Mouse (Mus musculus) hindbrain, embryonic 13.5 days (tissue): ENCODE data around the gene Klhl31. TPM values are rescaled to one million over a fixed set of nuclear protein-coding genes. Genes with fewer than 3 reads are reported as not detected.

ENCODE experiments used
- ATAC-seq: fragments of 200-750 bp; cut with Nextera tagmentation; 2 replicates; pipeline ENCODE4 v1.8.0; 2017; ENCODE audit warnings: moderate TSS enrichment; ENCODE audit not compliant: low FRiP score
- H3K27ac ChIP-seq: fragments of 300-500 bp; sonication (generic); 2 replicates; pipeline ENCODE4 v1.5.1; 2015; ENCODE audit warnings: inconsistent platforms, mild to moderate bottlenecking, moderate library complexity
- H3K27me3 ChIP-seq: fragments of 300-500 bp; sonication (generic); 2 replicates; pipeline ENCODE4 v1.6.1; 2015; ENCODE audit warnings: mild to moderate bottlenecking, inconsistent platforms
- H3K36me3 ChIP-seq: fragments of 300-500 bp; sonication (generic); 2 replicates; pipeline ENCODE4 v1.6.1; 2015; ENCODE audit warnings: mild to moderate bottlenecking, inconsistent platforms
- H3K4me1 ChIP-seq: fragments of 300-500 bp; sonication (generic); replicated peaks from 2 replicates; pipeline ENCODE4 v1.6.1; 2015; ENCODE audit warnings: inconsistent platforms
- H3K4me2 ChIP-seq: fragments of 300-500 bp; sonication (generic); 2 replicates; pipeline ENCODE4 v1.6.1; 2015; ENCODE audit warnings: inconsistent platforms, mild to moderate bottlenecking, moderate library complexity
- H3K4me3 ChIP-seq: fragments of 300-500 bp; sonication (generic); 2 replicates; pipeline ENCODE4 v1.5.1; 2015; ENCODE audit warnings: mild to moderate bottlenecking, inconsistent platforms
- H3K9ac ChIP-seq: fragments of 300-500 bp; sonication (generic); 2 replicates; pipeline ENCODE4 v1.6.1; 2015; ENCODE audit warnings: mild to moderate bottlenecking, inconsistent platforms
- H3K9me3 ChIP-seq: fragments of 300-500 bp; sonication (generic); 2 replicates; pipeline ENCODE4 v1.6.1; 2016; ENCODE audit warnings: inconsistent platforms
- WGBS: fragments of 180-500 bp; shearing (Covaris S2); methylation state at CpG from one replicate; pipeline ENCODE4 v1.1.7; 2015; 5-methylcytosine and 5-hydroxymethylcytosine counted together
- polyA plus RNA-seq: library from polyadenylated mRNA; unstranded; fragments of >200 nt; fragmentation: Nextera tagmentation; extraction: Ambion mirVana; gene quantifications from 2 replicates; pipeline ENCODE4 v1.2.1, GENCODE M21; 2015

Gene Klhl31
- polyA plus RNA-seq, 1 experiment from 2014 or later: 0.48 TPM

DNA sequence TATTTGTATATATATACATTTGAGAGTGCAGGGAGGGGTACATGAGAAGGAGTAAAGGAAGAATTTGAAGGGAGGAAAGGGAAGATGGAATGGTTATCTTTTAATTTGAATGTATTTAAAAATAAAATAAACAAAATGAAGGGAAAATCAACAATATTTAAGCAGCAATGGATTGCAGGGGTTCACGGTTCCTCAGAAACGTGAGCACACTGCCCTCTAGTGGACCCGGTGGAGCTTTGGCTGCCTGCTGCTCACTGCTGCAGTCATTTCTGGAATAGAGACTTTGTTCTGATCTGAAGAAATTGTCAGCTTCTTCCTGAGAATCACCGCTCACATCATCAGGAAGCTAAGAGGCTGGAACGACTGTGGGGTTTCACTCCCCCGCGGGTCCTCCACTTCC lies 28.5 kb upstream of the Klhl31 start:
- Histone ChIP-seq H3K4me2 (no peak overlapping the region), H3K4me3 (no peak overlapping the region), H3K27ac (no peak overlapping the region), H3K9me3 (no peaks in the 10 kb centered on the region), H3K36me3 (no peaks in the 10 kb centered on the region), H3K4me1 (no peaks in the 10 kb centered on the region), H3K27me3 (no peaks in the 10 kb centered on the region), H3K9ac (no peak overlapping the region)
- WGBS: 43% methylated on average over 7 of the region's 7 CpGs
- ATAC-seq: no peak

DNA sequence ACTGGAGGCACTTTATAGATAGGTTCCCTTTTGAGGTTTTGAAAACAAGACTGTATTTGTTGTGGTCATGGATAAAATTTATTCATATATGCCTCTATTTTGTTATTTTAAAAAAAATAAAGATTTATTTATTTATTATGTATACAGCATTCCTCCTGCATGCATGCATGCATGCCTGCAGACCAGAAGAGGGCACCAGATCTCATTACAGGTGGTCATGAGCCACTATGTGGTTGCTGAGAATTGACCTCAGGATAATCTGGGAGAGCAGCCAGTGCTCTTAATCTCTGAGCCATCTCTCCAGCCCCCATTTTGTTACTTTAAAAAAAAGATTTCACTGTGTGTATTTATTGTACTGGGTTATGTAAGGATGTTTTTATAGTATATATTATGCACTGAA lies 25.5 kb upstream of the Klhl31 start:
- no peaks in the 10 kb centered on the region for H3K36me3 ChIP-seq
- no peak overlapping the region for H3K4me3 ChIP-seq
- ATAC-seq: no peak
- H3K27me3 ChIP-seq: no peaks in the 10 kb centered on the region
- no peak overlapping the region for H3K27ac ChIP-seq
- H3K9me3 ChIP-seq: no peaks in the 10 kb centered on the region; the same call in 1 of the 2 replicates
- no peak overlapping the region for H3K4me2 ChIP-seq
- no peaks in the 10 kb centered on the region for H3K4me1 ChIP-seq
- no peak overlapping the region for H3K9ac ChIP-seq

DNA sequence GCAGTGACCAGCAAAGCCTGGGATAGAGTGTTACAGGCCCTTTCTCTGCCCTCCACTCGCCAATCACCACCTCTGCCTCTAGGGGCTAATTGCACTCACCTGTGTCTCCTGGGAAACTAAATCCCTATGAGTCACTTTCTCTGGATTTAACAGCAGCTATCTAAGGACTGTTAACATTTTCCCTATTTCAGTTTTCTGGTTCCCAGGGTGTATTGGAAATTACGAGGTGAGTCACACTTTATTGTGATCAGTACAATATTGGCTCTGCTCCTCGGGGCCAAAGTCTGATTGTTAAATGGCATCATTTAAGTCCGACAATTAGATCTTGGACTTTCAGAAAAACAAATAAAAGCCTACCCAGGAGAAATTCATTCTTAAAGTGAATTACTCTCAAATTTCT lies 24.0 kb upstream of the Klhl31 start:
- Histone ChIP-seq H3K4me1 (no peaks in the 10 kb centered on the region), H3K9me3 (no peaks in the 10 kb centered on the region; the same call in 1 of the 2 replicates), H3K27ac (no peak overlapping the region), H3K4me3 (no peak overlapping the region), H3K36me3 (no peaks in the 10 kb centered on the region), H3K27me3 (no peaks in the 10 kb centered on the region), H3K9ac (no peak overlapping the region), H3K4me2 (no peak overlapping the region)
- WGBS: 84% methylated on average over 4 of the region's 4 CpGs
- ATAC-seq: no peak

DNA sequence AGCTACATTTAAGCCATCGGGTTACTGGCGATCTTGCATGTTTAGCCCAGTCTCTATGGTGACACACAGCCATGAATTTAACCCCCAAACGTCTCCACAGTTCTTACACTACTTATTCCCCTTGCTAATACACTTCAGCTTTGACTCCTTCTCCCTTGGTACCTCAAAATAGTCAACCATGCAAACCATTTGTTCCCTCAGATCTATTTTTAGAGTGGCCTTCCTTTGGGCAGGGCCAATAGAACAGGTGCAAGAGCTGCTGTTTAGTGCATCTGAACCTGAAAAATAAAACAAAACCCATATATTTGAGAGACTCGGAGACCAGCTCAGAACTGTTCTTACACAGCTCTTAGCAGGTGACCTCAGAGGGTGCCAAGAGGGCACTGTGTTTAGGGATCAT lies 20.4 kb upstream of the Klhl31 start:
- Histone ChIP-seq H3K4me1 (no peaks in the 10 kb centered on the region), H3K4me2 (no peak overlapping the region), H3K9me3 (no peaks in the 10 kb centered on the region; the same call in 1 of the 2 replicates), H3K36me3 (no peaks in the 10 kb centered on the region), H3K27me3 (no peaks in the 10 kb centered on the region), H3K9ac (no peak overlapping the region), H3K4me3 (no peak overlapping the region), H3K27ac (no peak overlapping the region)
- ATAC-seq: no peak
- WGBS: 61% methylated on average over 4 of the region's 4 CpGs

DNA sequence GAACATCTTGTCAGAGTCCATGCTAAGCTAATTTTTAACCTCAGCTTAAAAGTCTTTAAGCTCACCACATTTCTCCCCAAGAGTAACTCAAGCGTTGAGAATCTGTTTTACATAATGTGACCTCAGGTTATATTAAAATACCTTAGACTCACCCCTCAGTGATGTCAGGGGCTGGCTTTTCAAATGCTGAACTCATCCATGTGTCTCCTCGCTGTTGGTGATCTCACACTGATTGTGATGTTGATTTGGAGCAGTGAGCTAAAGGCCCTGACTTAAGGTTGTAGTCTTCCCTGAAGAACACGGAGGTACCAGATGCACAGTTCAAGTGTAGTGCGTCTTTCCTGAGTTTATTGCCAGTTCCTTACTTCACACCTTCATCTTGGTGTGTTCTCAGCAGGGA lies 19.5 kb upstream of the Klhl31 start:
- Histone ChIP-seq H3K27ac (no peak overlapping the region), H3K9me3 (no peaks in the 10 kb centered on the region; the same call in 1 of the 2 replicates), H3K27me3 (no peaks in the 10 kb centered on the region), H3K9ac (no peak overlapping the region), H3K36me3 (no peaks in the 10 kb centered on the region), H3K4me1 (no peaks in the 10 kb centered on the region), H3K4me3 (no peak overlapping the region), H3K4me2 (no peak overlapping the region)
- WGBS: 47% methylated on average over 4 of the region's 4 CpGs
- ATAC-seq: no peak

DNA sequence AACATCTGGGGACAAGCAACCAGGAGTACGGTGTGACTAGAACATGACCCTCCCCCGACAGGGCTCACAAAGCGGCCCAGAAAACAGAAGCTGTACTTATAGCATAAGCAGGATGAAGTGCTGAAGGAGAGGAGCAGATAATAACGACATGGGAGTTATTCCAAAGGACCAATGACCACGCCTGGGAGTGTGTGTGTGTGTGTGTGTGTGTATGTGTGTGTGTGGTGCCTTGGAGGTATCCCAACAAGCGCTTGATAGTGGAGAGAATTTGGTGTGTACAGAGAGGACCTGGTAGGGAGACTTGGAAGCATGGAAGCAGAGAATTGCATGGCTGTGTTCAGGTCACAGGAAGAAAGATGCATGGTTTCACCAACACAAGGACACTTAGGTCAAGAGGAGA lies 18.5 kb upstream of the Klhl31 start:
- H3K4me2 ChIP-seq: no peak overlapping the region
- H3K9me3 ChIP-seq: no peaks in the 10 kb centered on the region; the same call in 1 of the 2 replicates
- H3K27me3 ChIP-seq: no peaks in the 10 kb centered on the region
- no peak overlapping the region for H3K4me3 ChIP-seq
- H3K27ac ChIP-seq: no peak overlapping the region
- H3K9ac ChIP-seq: no peak overlapping the region
- no peaks in the 10 kb centered on the region for H3K4me1 ChIP-seq
- ATAC-seq: no peak
- no peaks in the 10 kb centered on the region for H3K36me3 ChIP-seq
- WGBS: 85% methylated on average over 6 of the region's 6 CpGs

DNA sequence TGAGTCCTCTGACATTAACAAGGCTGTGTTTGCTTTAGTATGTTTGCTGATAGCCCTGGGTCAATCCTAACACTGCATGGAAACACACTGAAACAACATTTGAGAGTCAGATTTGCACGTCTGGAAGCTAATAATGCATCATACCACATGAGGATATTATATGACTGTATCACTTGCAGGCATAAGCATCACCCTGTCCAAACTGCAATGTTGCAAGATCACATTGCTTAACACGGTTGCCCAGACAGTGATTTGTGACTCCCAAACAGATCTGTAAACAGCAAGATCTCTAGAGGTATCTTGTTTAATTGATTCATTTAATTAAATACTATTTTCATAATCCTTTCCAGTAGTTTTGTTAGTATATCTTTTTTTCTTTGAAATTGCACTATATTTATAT lies 17.9 kb upstream of the Klhl31 start:
- Histone ChIP-seq H3K27me3 (no peaks in the 10 kb centered on the region), H3K9me3 (no peaks in the 10 kb centered on the region; the same call in 1 of the 2 replicates), H3K27ac (no peak overlapping the region), H3K9ac (no peak overlapping the region), H3K4me2 (no peak overlapping the region), H3K4me1 (no peaks in the 10 kb centered on the region), H3K4me3 (no peak overlapping the region), H3K36me3 (no peaks in the 10 kb centered on the region)
- 78% methylated on average over 2 of the region's 2 CpGs for WGBS
- no peak for ATAC-seq

DNA sequence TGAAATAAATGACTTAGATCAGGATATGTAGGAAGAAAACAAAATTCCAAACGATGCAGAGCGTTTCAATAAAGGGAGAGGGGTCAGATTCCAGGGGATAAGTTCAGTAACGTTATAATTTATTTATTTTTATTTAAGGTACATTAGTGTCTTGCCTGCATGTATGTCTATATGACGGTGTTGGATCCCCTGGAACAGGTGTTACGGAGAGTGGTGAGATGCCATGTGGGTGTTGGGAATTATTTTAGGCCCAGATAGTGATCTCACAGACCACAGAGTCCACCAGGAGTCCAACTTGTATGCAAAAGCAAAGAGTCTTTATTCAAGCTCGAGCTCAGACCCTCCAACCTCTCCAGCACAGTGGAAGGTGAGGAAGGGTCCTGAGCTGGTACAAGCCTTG lies 16.2 kb upstream of the Klhl31 start:
- 80% methylated on average over 6 of the region's 6 CpGs for WGBS
- H3K4me2 ChIP-seq: no peak overlapping the region
- H3K4me3 ChIP-seq: no peak overlapping the region
- no peaks in the 10 kb centered on the region for H3K9me3 ChIP-seq
- no peak for ATAC-seq
- no peak overlapping the region for H3K9ac ChIP-seq
- H3K27me3 ChIP-seq: no peaks in the 10 kb centered on the region
- H3K27ac ChIP-seq: no peak overlapping the region
- H3K4me1 ChIP-seq: no peaks in the 10 kb centered on the region
- no peaks in the 10 kb centered on the region for H3K36me3 ChIP-seq

DNA sequence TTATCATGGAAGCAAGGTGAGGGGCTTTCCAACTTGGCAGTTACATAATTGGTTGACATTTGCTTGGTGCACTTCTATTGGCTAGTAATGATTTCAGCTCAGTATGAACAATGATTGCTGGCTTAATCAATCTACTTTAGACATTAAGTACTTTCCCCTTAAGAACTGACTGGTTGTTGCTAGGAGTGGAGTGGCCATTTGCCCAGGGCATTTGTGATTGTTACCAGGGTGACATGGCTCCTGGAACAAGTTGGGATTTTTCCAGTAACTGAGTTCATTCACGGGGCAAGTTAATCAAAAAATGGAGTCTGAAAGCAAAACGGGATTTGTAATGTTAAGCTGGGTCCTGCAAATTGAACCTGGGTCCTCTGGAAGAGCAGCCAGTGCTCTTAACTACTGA lies 15.8 kb upstream of the Klhl31 start:
- Histone ChIP-seq H3K9ac (no peak overlapping the region), H3K27ac (no peak overlapping the region), H3K27me3 (no peaks in the 10 kb centered on the region), H3K4me3 (no peak overlapping the region), H3K9me3 (no peaks in the 10 kb centered on the region), H3K36me3 (no peaks in the 10 kb centered on the region), H3K4me2 (no peak overlapping the region), H3K4me1 (no peaks in the 10 kb centered on the region)
- no peak for ATAC-seq
- WGBS: 50% methylated on average over 2 of the region's 2 CpGs

DNA sequence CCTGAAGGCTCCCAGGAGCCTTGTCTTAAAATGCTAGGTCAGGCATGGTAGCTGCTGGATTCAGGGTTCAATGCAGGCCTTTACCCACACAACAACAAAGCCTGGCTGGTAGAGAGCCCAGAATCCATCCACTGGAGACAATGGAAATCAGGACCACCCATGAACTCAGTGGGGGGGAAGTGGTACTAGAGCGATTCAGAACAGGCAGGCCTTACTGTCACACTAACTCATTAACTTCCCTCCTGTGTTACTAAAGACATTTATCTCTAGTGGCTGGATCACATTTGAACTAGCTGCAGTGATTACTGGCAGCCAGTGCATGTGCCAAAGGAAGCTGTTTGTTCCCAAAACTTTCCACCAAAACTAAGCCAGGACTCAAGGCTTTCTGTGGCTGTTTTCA lies 13.4 kb upstream of the Klhl31 start:
- ATAC-seq: no peak
- no peaks in the 10 kb centered on the region for H3K27me3 ChIP-seq
- no peaks in the 10 kb centered on the region for H3K9me3 ChIP-seq
- H3K9ac ChIP-seq: no peak overlapping the region
- H3K36me3 ChIP-seq: no peaks in the 10 kb centered on the region
- H3K4me2 ChIP-seq: no peak overlapping the region
- H3K4me3 ChIP-seq: no peak overlapping the region
- 10% methylated on average over 1 of the region's 1 CpGs for WGBS
- H3K4me1 ChIP-seq: no peaks in the 10 kb centered on the region
- H3K27ac ChIP-seq: no peak overlapping the region

DNA sequence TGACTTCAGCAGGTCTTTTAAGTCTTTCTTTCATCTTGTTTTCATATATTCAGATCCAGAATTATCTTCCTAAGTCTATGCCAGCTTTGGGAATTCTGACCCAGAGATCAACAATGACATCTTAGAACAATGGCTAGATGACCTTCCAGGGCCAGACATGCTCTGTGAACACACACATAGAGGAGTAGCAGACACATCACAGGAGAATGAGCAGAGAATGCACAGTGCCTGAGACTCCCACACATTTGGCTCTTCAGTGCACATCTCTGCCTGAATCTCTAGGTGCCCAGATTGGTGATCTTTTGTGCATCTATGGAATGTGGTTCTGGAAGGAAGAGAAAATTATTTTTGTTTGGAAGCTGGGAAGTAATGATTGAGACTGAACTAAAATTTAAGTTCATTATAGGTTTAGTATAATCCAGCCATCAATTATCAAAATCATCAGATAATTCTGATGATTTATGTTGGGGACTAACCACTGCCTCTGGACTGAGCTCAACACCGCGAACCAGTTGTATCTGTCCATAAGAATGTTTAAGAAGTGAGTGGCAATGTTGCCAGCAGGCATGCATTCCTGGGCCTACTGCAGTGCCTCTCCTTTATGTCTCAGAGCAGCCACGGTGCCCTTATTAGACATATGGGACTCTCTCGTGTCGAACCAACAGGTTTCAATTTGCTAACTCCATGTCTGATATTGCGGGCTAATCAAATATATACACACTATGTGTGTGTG lies 12.8 kb upstream of the Klhl31 start:
- 86% methylated on average over 6 of the region's 6 CpGs for WGBS

DNA sequence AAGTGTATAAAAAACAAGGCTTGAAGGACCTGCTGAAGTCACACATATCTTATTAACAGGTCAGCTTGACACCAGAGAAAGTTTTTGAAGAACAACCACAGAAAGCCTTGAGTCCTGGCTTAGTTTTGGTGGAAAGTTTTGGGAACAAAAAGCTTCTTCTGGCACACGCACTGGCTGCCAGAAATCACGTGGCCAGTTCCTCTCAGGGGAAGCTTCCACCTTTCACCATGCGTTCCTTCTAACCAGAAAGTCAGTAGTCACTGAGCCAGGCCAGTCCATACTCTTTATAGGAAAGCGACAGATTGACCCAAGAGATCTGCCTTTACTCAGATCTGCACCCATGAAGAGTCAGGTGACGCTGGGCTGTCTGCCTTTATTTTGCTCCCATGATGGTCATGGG lies 12.1 kb upstream of the Klhl31 start:
- H3K36me3 ChIP-seq: no peaks in the 10 kb centered on the region
- no peak overlapping the region for H3K27ac ChIP-seq
- H3K9me3 ChIP-seq: no peaks in the 10 kb centered on the region
- WGBS: 90% methylated on average over 5 of the region's 5 CpGs
- no peaks in the 10 kb centered on the region for H3K27me3 ChIP-seq
- H3K4me1 ChIP-seq: no peaks in the 10 kb centered on the region
- no peak overlapping the region for H3K4me2 ChIP-seq
- no peak for ATAC-seq
- H3K4me3 ChIP-seq: no peak overlapping the region
- no peak overlapping the region for H3K9ac ChIP-seq

More for the DNA sequence above, 12.8 kb upstream of the Klhl31 start:
- no peaks in the 10 kb centered on the region for H3K4me1 ChIP-seq
- no peak overlapping the region for H3K4me2 ChIP-seq
- H3K9me3 ChIP-seq: no peaks in the 10 kb centered on the region
- no peak overlapping the region for H3K27ac ChIP-seq
- no peak overlapping the region for H3K4me3 ChIP-seq
- H3K27me3 ChIP-seq: no peaks in the 10 kb centered on the region
- no peak overlapping the region for H3K9ac ChIP-seq
- no peaks in the 10 kb centered on the region for H3K36me3 ChIP-seq
- no peak for ATAC-seq

DNA sequence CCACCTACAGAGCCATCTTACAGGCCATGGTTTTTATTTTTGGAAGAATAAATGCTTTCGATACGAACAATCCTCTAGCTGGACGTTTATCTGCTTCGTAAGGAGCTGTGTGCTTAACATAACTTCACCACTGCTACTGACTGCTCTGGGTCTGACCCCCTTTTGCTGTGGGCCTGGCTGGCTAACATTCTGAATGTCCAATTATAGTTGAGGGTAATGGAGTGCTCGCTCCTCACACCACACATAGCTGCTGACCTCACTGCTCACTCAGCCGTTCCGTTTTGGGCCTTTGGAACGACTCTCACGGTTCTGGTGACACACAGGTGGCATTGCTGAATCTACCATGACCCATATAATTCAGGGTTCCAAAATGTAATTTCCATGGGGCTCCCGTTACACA lies 7.6 kb upstream of the Klhl31 start:
- Histone ChIP-seq H3K9ac (no peak overlapping the region), H3K4me3 (no peak overlapping the region), H3K4me2 (no peak overlapping the region), H3K36me3 (no peaks in the 10 kb centered on the region), H3K27me3 (no peaks in the 10 kb centered on the region), H3K27ac (no peak overlapping the region), H3K9me3 (no peaks in the 10 kb centered on the region), H3K4me1 (no peaks in the 10 kb centered on the region)
- WGBS: 82% methylated on average over 10 of the region's 10 CpGs
- ATAC-seq: no peak
